Mouse (Mus musculus): ENCODE measurements around the gene Sertad2.
A peak's percentile ranks its signal among the peaks of the same experiment; 100 is the strongest.

The Sertad2 gene

DNA sequence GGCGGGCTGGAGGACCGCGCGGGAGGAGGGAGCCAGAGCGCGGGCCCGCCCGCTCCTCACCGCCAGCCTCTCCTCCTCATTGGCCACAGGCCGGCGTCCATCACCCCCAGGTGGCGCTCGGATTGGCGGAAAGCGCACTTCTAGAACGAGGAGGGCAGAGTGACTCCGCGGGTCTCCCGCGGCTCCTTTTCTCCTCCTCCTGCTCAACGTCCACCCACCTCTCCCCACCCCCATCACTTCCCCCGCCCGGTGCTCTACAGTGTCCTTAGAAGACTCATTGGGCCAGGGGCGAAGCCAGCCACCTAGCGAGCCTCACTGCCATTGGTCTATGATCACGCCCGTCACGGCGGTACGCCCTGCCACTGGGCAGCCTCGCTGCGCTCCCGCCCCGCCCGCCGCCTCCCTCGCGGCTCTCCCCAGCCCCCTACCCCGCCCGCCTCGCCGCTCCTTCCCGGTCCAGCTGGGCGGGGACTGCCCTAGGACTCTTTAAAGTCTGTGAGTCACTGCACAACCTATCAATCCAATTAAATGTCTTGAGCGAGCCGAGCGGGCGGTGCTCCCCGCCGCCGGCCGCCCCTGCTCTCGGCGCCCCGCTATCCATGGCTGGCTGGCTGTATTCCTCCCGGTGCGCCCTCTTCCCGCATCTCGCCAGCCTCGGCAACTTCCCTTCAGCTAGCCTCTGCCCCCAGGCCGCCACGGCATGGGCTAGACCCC, at the start of gene Sertad2:
Gene Sertad2, plus strand, starts transcription at position 515 of the 714 bp plus-strand sequence.
- DNase-seq (ENCODE audit: low read depth, low spot score), result peak; percentile 91

DNA sequence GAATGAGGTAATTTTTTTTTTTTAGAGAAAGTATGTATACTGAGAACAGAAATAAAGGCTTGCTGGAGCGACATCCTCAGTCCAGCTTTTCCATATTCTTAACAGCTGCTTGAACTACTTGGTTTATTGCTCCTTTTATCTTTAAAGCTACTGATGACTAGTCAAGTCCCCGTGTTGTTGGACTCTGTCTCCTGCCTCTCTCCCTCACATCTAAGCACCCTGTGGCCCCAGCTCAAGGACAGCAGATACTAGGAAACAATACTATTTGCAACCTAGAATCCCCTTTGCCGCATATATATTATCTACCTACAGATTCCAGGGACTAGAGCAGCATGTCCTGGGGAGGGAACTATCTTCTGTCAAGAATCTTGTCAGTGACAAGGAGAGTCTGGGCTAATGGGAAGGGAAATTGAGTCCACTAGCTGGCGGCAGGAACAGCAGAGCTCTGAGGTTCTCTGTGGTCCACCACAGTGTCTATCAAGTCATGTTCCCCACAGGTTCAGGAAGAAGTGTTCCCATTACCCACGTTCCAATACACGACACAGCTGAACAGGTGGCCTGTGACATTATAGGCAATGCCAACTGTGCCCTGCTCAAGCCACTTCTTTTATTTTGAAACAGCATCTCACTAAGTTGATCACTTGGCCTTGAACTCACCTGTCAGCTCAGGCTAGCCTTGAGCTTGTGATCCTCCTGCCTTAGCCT, 49.0 kb upstream of the Sertad2 start:
- DNase-seq (ENCODE audit: low read depth, low spot score), result no peak

DNA sequence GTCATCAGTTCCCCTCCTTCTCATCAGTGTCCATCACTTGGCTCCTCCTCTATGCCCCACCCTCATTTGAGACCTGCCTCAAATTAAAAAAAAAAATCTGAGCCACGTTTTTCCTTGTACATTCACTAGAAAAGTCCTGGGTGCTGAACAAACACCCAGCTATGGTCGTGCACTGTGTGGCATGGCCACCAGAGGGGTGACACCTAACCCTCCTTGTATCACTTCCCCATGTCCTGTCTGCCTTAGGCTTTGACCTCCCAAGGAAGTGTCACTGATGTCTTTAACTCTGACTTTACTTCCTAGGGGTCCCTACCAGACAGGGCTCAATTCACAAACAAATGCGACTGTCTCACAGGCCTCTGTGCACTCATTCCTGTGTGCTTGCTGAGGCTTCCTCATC, 42.5 kb upstream of the Sertad2 start:
- no peak for DNase-seq (ENCODE audit: low read depth, low spot score)

DNA sequence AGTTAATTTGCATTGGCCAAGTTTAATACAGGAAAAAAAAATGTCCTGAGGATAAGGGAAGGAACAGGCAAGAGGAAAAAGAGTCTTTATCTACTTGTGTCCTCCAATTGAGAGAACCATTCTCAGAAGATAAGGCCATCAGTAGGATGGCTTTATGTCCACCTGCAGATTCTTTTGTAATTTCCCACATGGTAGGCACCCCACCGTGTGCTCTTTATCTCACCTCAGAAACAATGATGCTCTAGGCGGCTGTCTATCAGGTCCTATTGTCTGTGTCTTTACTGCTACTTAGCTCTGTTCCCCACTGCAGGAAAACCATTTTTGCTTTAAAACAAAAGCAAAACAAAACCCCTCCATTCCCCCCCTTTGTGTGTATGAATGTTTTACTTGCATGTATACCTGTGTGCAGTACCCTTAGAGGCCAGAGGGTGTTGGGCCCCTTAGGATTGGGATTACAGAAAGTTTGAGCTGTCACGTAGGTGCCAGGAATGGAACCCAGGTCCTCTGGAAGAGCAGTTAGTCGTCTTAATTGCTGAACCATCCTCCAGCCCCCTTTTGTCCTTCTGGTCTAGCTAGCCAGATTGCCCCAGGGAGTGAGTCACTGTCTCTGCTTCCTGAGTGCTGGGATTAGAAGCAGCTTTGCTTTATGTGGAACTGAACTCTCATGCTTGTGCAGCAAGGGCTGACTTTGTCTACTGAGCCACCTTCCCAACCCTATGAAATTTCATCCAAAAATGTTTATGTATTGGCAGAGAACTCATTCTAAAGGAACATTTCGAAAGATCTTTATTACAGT, 41.7 kb upstream of the Sertad2 start:
- DNase-seq (ENCODE audit: low read depth, low spot score), result no peak

DNA sequence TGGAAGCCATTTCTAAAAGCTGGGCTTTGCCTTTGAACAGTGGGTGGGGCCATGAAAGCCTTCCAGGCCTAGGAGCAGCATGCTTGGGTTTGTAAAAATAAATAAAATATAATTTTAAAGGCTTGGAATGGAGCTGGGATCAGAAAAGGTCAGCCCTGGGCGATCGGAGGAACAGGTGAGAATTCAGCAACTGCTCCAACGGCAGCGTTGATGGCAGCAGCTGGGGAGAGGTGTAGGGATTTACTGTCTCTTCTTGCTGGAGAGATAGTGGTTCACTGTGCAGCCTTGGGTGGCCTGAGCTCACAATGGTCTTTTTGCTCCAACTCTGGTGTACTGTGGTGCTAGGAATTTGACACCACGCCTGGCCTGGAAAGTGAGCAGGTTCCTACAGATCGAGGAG, 29.5 kb upstream of the Sertad2 start:
- DNase-seq (ENCODE audit: low read depth, low spot score), result no peak

DNA sequence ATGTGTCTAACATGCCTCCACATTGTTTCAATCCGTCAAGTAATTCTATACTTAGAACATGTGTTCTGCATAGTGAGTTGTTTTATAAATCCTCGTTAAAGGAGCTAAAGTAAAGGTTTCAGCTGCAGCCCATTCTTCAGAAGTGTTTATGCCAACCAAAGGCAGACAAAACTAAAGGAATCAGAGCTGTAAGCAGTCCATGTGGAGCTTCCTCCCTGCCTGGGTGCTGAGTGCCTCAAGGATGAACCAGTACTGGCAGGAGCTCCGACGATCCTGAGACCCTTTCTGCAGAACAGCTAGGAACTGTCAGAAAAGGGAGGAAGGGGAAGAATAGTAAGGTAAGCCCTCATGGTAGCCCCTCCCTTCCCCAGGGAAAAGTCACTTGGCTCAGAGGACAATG, 28.3 kb upstream of the Sertad2 start:
- DNase-seq (ENCODE audit: low read depth, low spot score), result no peak

DNA sequence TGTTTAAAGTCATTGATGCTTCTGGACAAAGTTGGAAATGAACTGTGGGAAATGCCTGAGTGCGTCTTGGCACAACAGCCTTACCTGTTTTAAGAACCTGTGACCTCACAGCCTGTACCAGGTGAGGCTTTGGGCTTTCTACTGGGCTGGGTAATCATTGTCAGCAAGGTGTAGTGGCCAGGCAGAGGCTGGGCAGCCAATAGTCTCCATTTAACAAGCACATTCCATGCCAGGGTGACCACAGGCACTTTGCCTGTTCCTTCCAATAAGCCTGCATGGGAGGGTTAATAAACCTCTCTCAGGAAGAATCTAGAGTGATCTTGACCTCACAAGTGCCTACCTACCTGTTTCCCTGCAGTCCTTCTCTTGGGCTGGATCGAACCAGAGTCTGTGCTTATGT, 21.7 kb upstream of the Sertad2 start:
- DNase-seq (ENCODE audit: low read depth, low spot score), result no peak

DNA sequence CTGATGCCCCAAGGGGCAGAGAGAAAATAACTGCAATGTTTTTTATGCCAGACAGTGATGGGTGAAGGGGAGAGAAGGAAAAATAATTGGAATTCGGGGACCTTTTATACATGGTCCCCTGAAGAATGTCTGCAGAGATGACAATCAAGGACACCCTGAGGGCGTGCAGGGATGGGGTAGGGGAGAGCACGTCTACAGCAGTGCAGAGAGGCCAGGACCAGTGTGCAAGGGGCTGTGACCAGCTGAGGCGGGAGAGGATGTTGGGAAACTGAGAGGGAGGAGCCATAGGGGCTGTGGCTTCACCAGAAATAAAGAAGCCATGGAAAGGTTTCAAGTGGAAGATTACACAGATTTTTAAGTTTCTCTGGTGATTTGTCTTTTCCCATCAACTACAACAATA, 20.3 kb upstream of the Sertad2 start:
- no peak for DNase-seq (ENCODE audit: low read depth, low spot score)

DNA sequence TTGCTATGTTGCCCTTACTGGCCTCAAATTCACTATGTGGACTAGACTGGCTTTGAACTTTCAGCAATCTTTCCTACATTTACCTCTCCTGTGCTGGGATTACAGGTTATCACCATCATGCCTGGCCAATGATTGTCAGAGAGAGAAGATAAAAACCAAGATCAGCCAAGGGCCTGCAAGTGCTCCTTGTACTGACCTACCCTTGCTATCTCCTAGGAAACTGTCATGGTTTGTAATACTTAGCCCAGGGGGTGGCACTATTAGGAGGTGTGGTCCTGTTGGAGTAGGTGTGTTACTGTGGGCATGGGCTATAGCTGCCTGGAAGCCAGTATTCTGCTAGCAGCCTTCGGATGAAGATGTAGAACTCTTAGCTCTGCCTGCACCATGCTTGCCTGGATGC, 18.6 kb upstream of the Sertad2 start:
- no peak for DNase-seq (ENCODE audit: low read depth, low spot score)

DNA sequence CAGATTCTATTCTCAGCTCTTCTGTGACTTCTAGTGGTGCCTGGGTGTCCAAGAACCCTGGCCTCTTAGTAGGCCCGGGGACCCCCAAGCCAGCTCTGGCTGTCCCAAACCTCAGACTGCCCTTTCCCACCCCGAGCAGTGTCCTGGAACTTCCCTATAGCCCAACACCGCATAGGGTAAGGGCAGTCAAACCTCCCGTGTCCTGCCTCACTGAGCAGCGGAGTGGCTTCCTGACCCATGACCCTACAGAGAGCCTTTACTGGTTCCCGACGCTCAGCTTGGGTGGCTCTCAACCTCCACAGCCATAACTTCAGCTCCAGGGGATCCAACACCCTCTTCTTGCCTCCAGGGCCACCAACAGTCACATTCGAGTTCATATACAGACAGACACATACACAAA, 17.1 kb upstream of the Sertad2 start:
- no peak for DNase-seq (ENCODE audit: low read depth, low spot score)

DNA sequence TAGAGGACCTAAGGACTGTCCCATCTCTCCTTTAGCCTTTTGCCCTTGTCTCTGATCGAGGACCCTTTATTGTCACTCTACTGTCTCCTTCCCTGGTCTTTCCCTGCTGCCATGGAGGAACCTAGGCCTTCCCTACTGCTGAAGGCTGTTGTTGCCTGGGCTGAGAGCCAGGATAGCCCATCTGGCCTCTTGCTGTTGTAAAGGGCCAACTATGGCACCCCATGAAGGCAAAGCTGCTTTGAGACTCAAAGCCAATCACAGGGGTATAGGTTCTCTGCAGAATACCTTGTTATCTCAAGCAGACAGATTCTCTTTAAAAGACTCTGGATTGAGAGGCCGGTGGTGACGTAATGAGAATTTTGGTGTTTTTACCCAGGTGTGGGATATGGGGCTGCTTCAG, 15.2 kb upstream of the Sertad2 start:
- DNase-seq (ENCODE audit: low read depth, low spot score), result no peak

DNA sequence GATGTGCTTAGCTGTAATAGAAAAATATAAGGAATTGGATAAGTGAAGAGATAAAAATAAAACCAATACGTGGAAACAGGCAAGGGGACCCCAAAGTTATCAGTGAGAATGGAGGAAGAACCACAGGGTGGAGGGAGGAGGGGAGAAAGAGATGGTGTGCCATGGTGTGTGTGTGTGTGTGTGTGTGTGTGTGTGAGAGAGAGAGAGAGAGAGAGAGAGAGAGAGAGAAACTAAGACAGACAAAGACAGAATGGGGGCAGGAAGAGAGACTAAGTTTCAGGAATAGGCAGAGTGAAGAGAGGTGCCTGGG, 11.4 kb upstream of the Sertad2 start:
- DNase-seq (ENCODE audit: low read depth, low spot score), result no peak

DNA sequence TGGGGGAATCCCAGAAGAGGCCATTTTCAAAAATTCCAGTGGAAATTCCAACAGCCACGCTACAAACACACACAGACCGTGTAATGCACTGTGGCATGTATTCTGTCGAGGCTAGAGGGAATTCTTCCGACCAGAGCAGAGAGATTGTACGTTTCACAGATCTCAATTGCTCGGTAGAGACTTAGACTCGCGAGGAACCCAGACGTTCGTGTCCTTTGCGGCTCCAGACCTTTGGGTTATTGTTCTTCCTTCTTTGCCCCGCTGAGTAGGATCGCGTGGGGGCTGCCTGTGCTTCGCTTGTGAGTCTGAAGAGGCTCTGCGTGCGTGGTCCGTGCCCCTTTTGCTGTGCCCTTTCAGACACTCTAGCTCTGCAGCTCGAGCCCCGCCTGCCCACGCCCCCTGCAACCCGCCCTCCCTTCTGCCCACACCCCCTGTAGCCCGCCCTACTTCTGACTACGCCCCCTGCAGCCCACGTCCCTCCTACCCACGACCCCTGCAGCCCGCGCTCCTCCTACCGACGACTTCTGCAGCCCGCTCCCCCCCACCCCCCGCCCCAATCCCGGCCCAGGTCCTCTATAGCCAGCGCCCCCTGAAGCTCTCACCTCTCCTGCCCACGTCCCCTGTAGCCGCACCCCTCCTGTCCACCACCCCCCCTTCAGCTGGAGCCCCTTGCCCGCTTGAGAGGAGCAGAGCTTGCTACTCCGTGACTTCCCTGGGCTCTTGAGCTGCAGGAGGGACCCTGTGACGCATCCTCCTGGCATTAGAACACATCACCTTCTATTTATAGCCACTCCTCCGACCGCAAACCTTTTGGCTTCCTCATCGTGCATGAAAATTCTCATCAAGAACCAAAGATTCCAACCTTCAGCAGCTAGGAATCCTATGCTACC, 10.8 kb upstream of the Sertad2 start:
- DNase-seq (ENCODE audit: low read depth, low spot score), result no peak

DNA sequence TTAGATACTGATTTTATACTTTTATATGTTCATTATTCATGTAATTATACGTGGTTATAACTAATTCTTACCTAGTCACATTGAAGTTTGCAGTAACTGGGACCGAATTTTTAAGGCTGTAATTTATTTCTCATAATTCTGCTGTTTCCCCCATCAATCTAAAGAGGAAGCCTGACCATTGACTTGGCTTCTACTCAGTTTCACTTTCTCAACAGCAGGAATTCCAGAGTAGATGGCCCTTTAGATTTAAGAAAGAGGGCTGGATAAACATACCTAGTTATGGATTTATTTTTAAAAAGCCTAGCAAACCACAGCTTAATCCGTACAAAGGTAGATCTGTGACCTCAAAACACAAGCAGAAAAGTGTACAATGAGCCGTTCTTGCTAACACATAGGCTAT, 9.8 kb upstream of the Sertad2 start:
- no peak for DNase-seq (ENCODE audit: low read depth, low spot score)

DNA sequence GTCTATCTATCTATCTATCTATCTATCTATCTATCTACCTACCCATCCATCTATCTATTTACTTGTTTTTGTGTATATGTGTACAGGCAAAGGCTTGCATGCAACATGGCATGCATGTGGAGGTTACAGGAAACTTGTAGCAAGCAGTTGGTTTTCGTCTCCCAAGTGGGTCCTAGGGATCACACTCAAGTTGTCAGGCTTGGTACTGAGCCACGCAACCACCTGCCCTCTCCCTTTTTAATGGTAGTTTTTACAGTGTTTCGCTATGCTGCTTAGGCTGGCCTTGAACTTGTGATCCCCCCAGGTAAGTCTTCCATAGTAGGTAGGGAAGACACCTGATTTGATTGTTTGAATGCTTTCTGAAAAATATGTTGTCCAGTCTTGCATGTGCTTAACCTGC, 5.8 kb upstream of the Sertad2 start:
- DNase-seq (ENCODE audit: low read depth, low spot score), result no peak

DNA sequence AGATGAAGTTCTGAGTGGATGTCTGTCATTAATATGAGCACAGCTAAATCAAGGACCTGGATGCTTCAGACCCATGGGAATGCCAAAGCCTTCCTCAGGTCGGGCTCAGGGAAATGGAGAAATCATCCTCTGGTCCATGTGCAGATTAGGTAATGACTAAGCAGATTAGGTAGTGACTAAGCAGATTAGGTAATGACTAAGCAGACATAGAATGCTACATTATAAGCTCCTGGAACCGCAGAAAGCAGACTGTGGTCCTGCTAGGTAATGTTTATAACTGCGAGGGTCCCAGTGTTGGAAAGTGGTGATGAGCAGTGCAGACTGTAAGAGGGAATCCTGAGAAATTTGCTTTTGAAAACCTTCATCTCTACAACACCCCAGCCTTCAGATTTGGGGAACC, 4.6 kb upstream of the Sertad2 start:
- peak; percentile 68 for DNase-seq (ENCODE audit: low read depth, low spot score)

DNA sequence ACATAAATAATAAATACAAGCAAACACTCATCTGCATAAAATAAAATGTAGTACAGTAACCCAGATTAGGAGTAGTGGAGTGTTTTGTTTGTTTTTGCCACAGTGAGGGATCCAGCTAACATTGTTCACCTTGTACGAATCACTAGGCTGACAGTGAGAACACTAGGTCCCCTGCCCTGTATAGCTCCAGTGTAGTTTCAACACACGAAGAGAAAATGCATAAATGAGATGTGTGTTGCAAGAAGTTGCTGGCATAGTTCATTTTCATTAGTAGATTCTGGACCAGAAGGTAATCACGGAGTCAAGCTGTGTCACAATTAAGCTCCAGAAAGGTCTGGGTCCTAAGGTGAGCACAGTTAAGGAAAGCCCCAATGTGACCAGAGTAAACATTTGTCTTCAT, 1.8 kb upstream of the Sertad2 start:
- no peak for DNase-seq (ENCODE audit: low read depth, low spot score)

DNA sequence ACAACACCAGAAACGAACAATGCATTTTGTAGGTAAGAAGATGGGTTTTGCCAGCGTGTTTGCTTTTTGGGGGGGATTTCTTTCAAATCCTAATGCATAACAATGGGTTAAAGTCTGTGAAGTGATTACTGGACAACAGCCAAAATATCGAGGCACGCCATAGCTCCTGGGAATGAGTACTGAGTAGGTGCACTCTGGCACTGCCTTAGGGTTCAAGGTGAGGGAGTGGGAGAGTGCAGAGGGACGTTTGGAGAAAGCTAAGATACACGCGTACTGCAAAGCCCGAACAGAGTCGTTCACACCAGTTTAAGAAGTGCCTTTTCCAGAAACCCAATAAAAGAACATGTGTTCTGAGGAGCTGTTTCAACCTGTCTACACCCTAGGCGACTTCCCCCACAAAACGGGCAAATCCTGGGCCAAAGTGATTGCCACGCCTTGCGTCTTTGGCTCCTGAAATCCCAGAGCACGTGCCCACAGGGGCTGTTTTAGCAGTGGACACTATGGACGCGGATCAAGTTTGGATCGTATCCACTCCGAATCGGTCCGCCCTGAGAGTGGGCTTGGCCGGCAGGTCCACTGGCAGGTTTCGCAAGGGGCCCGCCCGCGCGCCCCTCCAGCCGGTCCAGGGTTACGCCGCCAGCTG, 937 bp upstream of the Sertad2 start:
- DNase-seq (ENCODE audit: low read depth, low spot score), result peak; percentile 47

DNA sequence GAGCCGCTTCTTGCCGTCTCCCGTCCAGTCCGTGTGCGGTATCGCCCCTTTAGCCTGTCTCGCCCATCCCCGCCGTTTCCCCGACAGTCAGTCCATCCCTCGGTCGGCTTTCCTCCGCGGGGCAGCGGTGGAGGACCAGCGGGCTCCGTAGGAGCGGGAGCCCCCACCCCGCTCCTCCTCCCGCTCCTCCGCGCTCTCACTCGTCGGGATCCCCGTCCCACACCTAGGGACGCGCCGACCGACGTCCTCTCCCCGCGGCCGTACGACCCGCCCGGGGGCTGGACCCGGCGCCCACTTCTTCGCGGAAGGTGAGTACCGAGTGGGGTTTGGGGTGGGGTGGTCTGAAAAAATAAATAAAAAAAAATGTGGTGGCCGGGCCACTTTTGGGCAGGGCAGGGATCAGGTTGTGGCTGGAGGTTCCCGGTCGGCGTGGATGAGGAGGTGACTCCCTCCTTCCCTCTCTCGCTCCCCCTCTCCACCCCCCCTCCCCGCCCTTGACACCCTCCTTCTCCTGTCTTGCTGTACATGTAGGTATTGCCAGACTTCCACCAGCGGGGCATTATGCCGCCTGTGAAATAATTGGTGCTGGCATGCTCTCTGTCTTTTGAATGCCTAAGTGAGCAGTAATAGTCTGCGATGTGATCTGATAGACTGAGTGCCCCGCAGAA, 534 bp downstream of the Sertad2 start:
- no peak for DNase-seq (ENCODE audit: low read depth, low spot score)

DNA sequence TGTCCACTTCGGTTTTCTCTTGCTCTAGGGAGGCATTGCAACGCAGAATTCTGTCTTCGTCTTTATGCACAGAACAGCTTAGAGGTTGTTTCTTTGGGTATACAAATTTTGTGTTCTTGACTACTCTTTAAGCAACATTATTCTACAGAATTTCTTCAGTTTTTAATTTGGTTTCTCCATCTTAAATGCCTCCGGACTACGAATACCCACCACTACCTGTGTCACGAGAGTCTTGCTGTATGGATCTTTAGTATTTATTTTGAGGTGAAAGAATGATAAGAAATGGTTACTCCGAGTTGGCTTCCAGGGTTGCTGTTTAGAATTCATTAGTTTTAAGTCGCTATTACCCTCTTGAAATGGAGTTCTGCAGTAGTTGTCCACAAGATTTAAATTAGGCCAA, 1.3 kb downstream of the Sertad2 start:
- DNase-seq (ENCODE audit: low read depth, low spot score), result no peak

Measured in c-Kit-negative CD71-positive TER-119-positive erythroid progenitor cells, embryonic 14.5 days (primary cell).